In genomic region chr10:18003966-18004637, GRCm38 (mm10) we compare ENCODE assay signal across 16 mouse cellular contexts. TPM values are rescaled to one million over a fixed set of nuclear protein-coding genes. Genes with fewer than 3 reads are reported as not detected.
A peak's percentile ranks its signal among the peaks of the same experiment; 100 is the strongest.
DNase-seq lines count a peak whose midpoint lies in the region; TF ChIP-seq lines count a peak whose summit lies in the region.
"Had no signal": no experiment of that assay in that cellular context is flagged by ENCODE, and none has a peak within 500 bp of the region (broad histone marks: within the 10 kb centered on the region; RNA-seq: fewer than 3 reads in every experiment).

No protein-coding gene starts in this region.

- TF ChIP-seq RAD21 in CH12.LX (IDR thresholded peaks at IDR 0.05; ENCODE audit: low read depth, low read length), result no peak; the same call in 1 of the 2 replicates

- no peaks in the 10 kb centered on the region for H3K27me3 ChIP-seq in CH12.LX (replicated peaks)
- no peaks in the 10 kb centered on the region for H3K27me3 ChIP-seq in ES-Bruce4 (ENCODE audit: control insufficient read depth, insufficient read depth, low read length, poor library complexity, severe bottlenecking)
- no peaks in the 10 kb centered on the region for H3K27me3 ChIP-seq in kidney, adult 2 months (replicated peaks; ENCODE audit: control insufficient read depth, insufficient read depth, low read length)
- H3K27me3 ChIP-seq: embryonic facial prominence, embryonic 12.5 days; forebrain, embryonic 15.5 days; hindbrain, embryonic 13.5 days; stomach, embryonic 15.5 days had no signal

- no peak overlapping the region for H3K4me2 ChIP-seq in CH12.LX (ENCODE audit: insufficient read depth, low read depth, poor library complexity, severe bottlenecking)
- H3K4me2 ChIP-seq: embryonic facial prominence, embryonic 12.5 days; forebrain, embryonic 15.5 days; hindbrain, embryonic 13.5 days; lung, embryonic 14.5 days; stomach, embryonic 15.5 days had no signal

- TF ChIP-seq POLR2A in CH12.LX (IDR thresholded peaks at IDR 0.05; ENCODE audit: low read depth, low read length) (no peak), ES-Bruce4 (IDR thresholded peaks at IDR 0.05; ENCODE audit: insufficient read depth, low read length) (no peak)
- TF ChIP-seq POLR2A in kidney, adult 2 months (IDR thresholded peaks at IDR 0.05; ENCODE audit: low read depth, low read length), result no peak

- H3K9ac ChIP-seq in CH12.LX (ENCODE audit: insufficient read depth, low read depth) (no peak overlapping the region), ES-Bruce4 (ENCODE audit: low read depth, poor library complexity, severe bottlenecking) (no peak overlapping the region)
- H3K9ac ChIP-seq: embryonic facial prominence, embryonic 12.5 days; forebrain, embryonic 15.5 days; hindbrain, embryonic 13.5 days; lung, embryonic 14.5 days; stomach, embryonic 15.5 days had no signal

- no peaks in the 10 kb centered on the region for H3K36me3 ChIP-seq in CH12.LX (replicated peaks in 1 of 2; ENCODE audit: control insufficient read depth in 1 of 2, insufficient read depth in 1 of 2, low read length in 1 of 2)
- no peaks in the 10 kb centered on the region for H3K36me3 ChIP-seq in ES-Bruce4 (ENCODE audit: control insufficient read depth, insufficient read depth, low read length, poor library complexity, severe bottlenecking)
- H3K36me3 ChIP-seq in kidney, adult 2 months (ENCODE audit: control insufficient read depth, insufficient read depth, low read length), result no peaks in the 10 kb centered on the region
- H3K36me3 ChIP-seq: embryonic facial prominence, embryonic 12.5 days; hindbrain, embryonic 13.5 days; stomach, embryonic 15.5 days had no signal

- DNase-seq in CH12.LX (ENCODE audit: extremely low read depth), result no peak
- DNase-seq in kidney, adult 2 months, result peak; percentile 89
- DNase-seq in kidney, postnatal 36 days, result peak; percentile 34 to 72
- DNase-seq in heart, adult 8-10 months (ENCODE audit: low spot score), result no peak
- no peak for DNase-seq in layer of hippocampus, adult 9-10 months (ENCODE audit: low spot score)
- no peak for DNase-seq in gastrocnemius, postnatal 14 days
- DNase-seq: adrenal gland, postnatal 14 days; cerebellum, adult 11-12 months; heart, adult 18-20 months; liver; lung, embryonic 14.5 days had no signal

- TF ChIP-seq CTCF in CH12.LX (conservative IDR thresholded peaks at IDR 0.05 in 1 of 2, IDR thresholded peaks at IDR 0.05 in 1 of 2; ENCODE audit: low read depth in 2 of 2, low read length in 2 of 2) (peak in 1 of 2 experiments; percentile 27; a peak in 2 of 4 replicates), ES-Bruce4 (IDR thresholded peaks at IDR 0.05; ENCODE audit: low read depth, low read length) (no peak)
- TF ChIP-seq CTCF in kidney, adult 2 months (conservative IDR thresholded peaks at IDR 0.05; ENCODE audit: insufficient read depth, insufficient read length, low read depth, low read length), result no peak

- H3K27ac ChIP-seq in CH12.LX (ENCODE audit: insufficient read depth, low read depth), result no peak overlapping the region
- peak overlapping the region; percentile 72 for H3K27ac ChIP-seq in ES-Bruce4 (ENCODE audit: insufficient read depth, low read length)
- H3K27ac ChIP-seq in kidney, adult 2 months (ENCODE audit: insufficient read depth, low read depth, low read length), result no peak overlapping the region
- H3K27ac ChIP-seq: embryonic facial prominence, embryonic 12.5 days; forebrain, embryonic 15.5 days; hindbrain, embryonic 13.5 days had no signal

- WGBS in kidney, adult 2 months, result 62% methylated on average over 12 of the region's 12 CpGs

- TF ChIP-seq EP300 in CH12.LX (IDR thresholded peaks at IDR 0.05; ENCODE audit: low read length) (no peak), ES-Bruce4 (IDR thresholded peaks at IDR 0.05; ENCODE audit: insufficient read depth, low read depth, low read length) (no peak)

- intact Hi-C loops in gastrocnemius, postnatal 14 days (cut with DNase I; ENCODE audit: low total_unique reads), result no loop called here

- H3K4me1 ChIP-seq in CH12.LX (ENCODE audit: control insufficient read depth in 1 of 2, insufficient read depth in 2 of 2), result peaks cover 2 to 12% of the 10 kb centered on the region in 2 experiments; a peak in 2 of 4 replicates
- peaks cover 2% of the 10 kb centered on the region for H3K4me1 ChIP-seq in ES-Bruce4 (ENCODE audit: control insufficient read depth, insufficient read depth, low read length)
- peaks cover 3% of the 10 kb centered on the region; the same call in 1 of the 2 replicates for H3K4me1 ChIP-seq in kidney, adult 2 months (ENCODE audit: control insufficient read depth, insufficient read depth, low read length)
- H3K4me1 ChIP-seq: embryonic facial prominence, embryonic 12.5 days; forebrain, embryonic 15.5 days; hindbrain, embryonic 13.5 days; stomach, embryonic 15.5 days had no signal

- H3K9me3 ChIP-seq in CH12.LX (replicated peaks; ENCODE audit: low read length) (no peaks in the 10 kb centered on the region), ES-Bruce4 (replicated peaks; ENCODE audit: control insufficient read depth, insufficient read depth, low read length, poor library complexity, severe bottlenecking) (no peaks in the 10 kb centered on the region)
- H3K9me3 ChIP-seq: embryonic facial prominence, embryonic 12.5 days; forebrain, embryonic 15.5 days; hindbrain, embryonic 13.5 days; stomach, embryonic 15.5 days had no signal

- in situ Hi-C loops in CH12.LX (cut with MboI; ENCODE audit: low pct_ligation_motif_present, low pct_unique_long_range_greater_than_20kb, low sequenced_read_pairs), result no loop called here

- no peaks in the 10 kb centered on the region for H3K79me2 ChIP-seq in CH12.LX (replicated peaks; ENCODE audit: control insufficient read depth, extremely low read depth, insufficient read depth, poor library complexity, severe bottlenecking)

- dilution Hi-C loops in CH12.LX (cut with MboI; ENCODE audit: extremely low pct_ligation_motif_present, extremely low pct_unique_long_range_greater_than_20kb, low sequenced_read_pairs), result no loop called here

- H3K4me3 ChIP-seq in CH12.LX (replicated peaks in 1 of 3; ENCODE audit: low read depth in 2 of 3, low read length in 2 of 3, poor library complexity in 1 of 3) (no peak overlapping the region), ES-Bruce4 (ENCODE audit: low read depth, low read length) (no peak overlapping the region)
- H3K4me3 ChIP-seq in kidney, adult 2 months (ENCODE audit: insufficient read depth, low read depth, low read length), result no peak overlapping the region
- H3K4me3 ChIP-seq: embryonic facial prominence, embryonic 12.5 days; forebrain, embryonic 15.5 days; hindbrain, embryonic 13.5 days; stomach, embryonic 15.5 days had no signal

TF ChIP-seq in CH12.LX, 34 proteins besides CTCF, POLR2A, EP300 and RAD21:
- TF ChIP-seq ZNF384 (IDR thresholded peaks at IDR 0.05; ENCODE audit: low read depth, low read length) (peak; percentile 82), MEF2A (IDR thresholded peaks at IDR 0.05; ENCODE audit: borderline replicate concordance, low read depth, low read length) (no peak)

RNA-seq across cellular contexts. Expression of gene Abracl, which starts 19.0 kb away (rescaled TPM):
- total RNA-seq in CH12.LX (2012; rRNA removed), result 86.1 and 106 TPM in 2 replicates
- 226 and 276 TPM in 2 replicates for total RNA-seq in CH12.LX (2014; rRNA removed)
- 166 and 245 TPM in 2 replicates for polyA plus RNA-seq in CH12.LX (2012; ENCODE audit: insufficient read length, low read depth)
- polyA plus RNA-seq in ES-Bruce4 (2011; ENCODE audit: insufficient read depth, insufficient read length, low read depth, missing spikeins), result 54.5 and 58.5 TPM in 2 replicates
- 12.3 and 15.3 TPM in 2 replicates for polyA plus RNA-seq in kidney, adult 2 months (2012; rRNA removed)
- 10 to 100 TPM; 21.4 to 36.3 (median 25.7) TPM for total RNA-seq in heart, adult 8-10 months (2022)
- 10 to 100 TPM; 10.7 to 11.5 TPM for total RNA-seq in gastrocnemius, postnatal 14 days (2021)

RNA-seq across cellular contexts. Expression of gene Reps1, which starts 51.6 kb away (rescaled TPM):
- total RNA-seq in CH12.LX (2012; rRNA removed), result 34.9 and 37.9 TPM in 2 replicates
- total RNA-seq in CH12.LX (2014; rRNA removed), result 34.4 and 37.0 TPM in 2 replicates
- 46.7 and 61.5 TPM in 2 replicates for polyA plus RNA-seq in CH12.LX (2012; ENCODE audit: insufficient read length, low read depth)
- 78.1 and 85.1 TPM in 2 replicates for polyA plus RNA-seq in ES-Bruce4 (2011; ENCODE audit: insufficient read depth, insufficient read length, low read depth, missing spikeins)
- 31.8 and 39.3 TPM in 2 replicates for polyA plus RNA-seq in kidney, adult 2 months (2012; rRNA removed)
- 10 to 100 TPM; 27.0 to 30.8 (median 29.0) TPM for total RNA-seq in heart, adult 8-10 months (2022)
- 10 to 100 TPM; 23.0 to 29.6 TPM for total RNA-seq in gastrocnemius, postnatal 14 days (2021)

RNA-seq across cellular contexts. Expression of gene Heca, which starts 56.2 kb away (rescaled TPM):
- total RNA-seq in CH12.LX (2012; rRNA removed) (6.6 and 12.4 TPM in 2 replicates), CH12.LX (2014; rRNA removed) (11.1 and 15.6 TPM in 2 replicates)
- polyA plus RNA-seq in CH12.LX (2012; ENCODE audit: insufficient read length, low read depth) (9.1 and 10.0 TPM in 2 replicates), ES-Bruce4 (2011; ENCODE audit: insufficient read depth, insufficient read length, low read depth, missing spikeins) (29.0 and 30.8 TPM in 2 replicates)
- 7.5 and 8.6 TPM in 2 replicates for polyA plus RNA-seq in kidney, adult 2 months (2012; rRNA removed)
- 10 to 100 TPM; 27.2 to 38.9 (median 31.8) TPM for total RNA-seq in heart, adult 8-10 months (2022)
- 10 to 100 TPM; 13.6 to 13.8 TPM for total RNA-seq in gastrocnemius, postnatal 14 days (2021)

Comparison
In these comparisons a context has a peak if more than half of its experiments do, and no peak if none do; other contexts are left out.
1. DNase-seq: peak in kidney, adult 2 months (single experiment) and kidney, postnatal 36 days (2 of 2); none in CH12.LX (single experiment), heart, adult 8-10 months (single experiment), layer of hippocampus, adult 9-10 months (single experiment) and gastrocnemius, postnatal 14 days (single experiment).